Mouse (Mus musculus): ENCODE measurements around the gene Kctd2.

- TF ChIP-seq POLR2A (IDR thresholded peaks at IDR 0.05; ENCODE audit: borderline replicate concordance, control insufficient read depth, low read depth, low read length) = no peak
- no peak for TF ChIP-seq CTCF (IDR thresholded peaks at IDR 0.05; ENCODE audit: control insufficient read depth, insufficient read depth, low read length)
Observed at GRCm38 (mm10) chr11:115447321-115447885, 27.5 kb downstream of the Kctd2 start.

Data from bone marrow, adult 2 months (tissue).